Mouse (Mus musculus): Measurements from ENCODE around the gene Mtcl1.

The Mtcl1 gene

GRCm38 (mm10) chr17:66449460-66450341 lies at the start of gene Mtcl1:
TSS of gene Mtcl1 (minus strand) at chr17:66449750.
- DNase-seq (ENCODE audit: low spot score in 2 of 2) = peak; percentile 93

GRCm38 (mm10) chr17:66498598-66498997 lies 49.0 kb upstream of the Mtcl1 start:
- no peak for DNase-seq (ENCODE audit: low spot score in 2 of 2)

- DNase-seq (ENCODE audit: low spot score in 2 of 2) = no peak
These were observed 47.0 kb upstream of the Mtcl1 start for GRCm38 (mm10) chr17:66496589-66496988.

GRCm38 (mm10) chr17:66490022-66490601 lies 40.6 kb upstream of the Mtcl1 start:
- DNase-seq (ENCODE audit: low spot score in 2 of 2) = peak; percentile 78 to 81

- DNase-seq (ENCODE audit: low spot score in 2 of 2) = no peak
These were observed 37.0 kb upstream of the Mtcl1 start for GRCm38 (mm10) chr17:66486576-66486975.

- peak; percentile 77 to 85 for DNase-seq (ENCODE audit: low spot score in 2 of 2)
These were observed 36.2 kb upstream of the Mtcl1 start for GRCm38 (mm10) chr17:66485742-66486141.

- no peak for DNase-seq (ENCODE audit: low spot score in 2 of 2)
These were observed 35.4 kb upstream of the Mtcl1 start for GRCm38 (mm10) chr17:66484965-66485364.

GRCm38 (mm10) chr17:66483651-66484454 lies 34.3 kb upstream of the Mtcl1 start:
- no peak for DNase-seq (ENCODE audit: low spot score in 2 of 2)

GRCm38 (mm10) chr17:66481295-66481694 lies 31.7 kb upstream of the Mtcl1 start:
- DNase-seq (ENCODE audit: low spot score in 2 of 2) = no peak

GRCm38 (mm10) chr17:66480491-66481278 lies 31.1 kb upstream of the Mtcl1 start:
- no peak for DNase-seq (ENCODE audit: low spot score in 2 of 2)

- no peak for DNase-seq (ENCODE audit: low spot score in 2 of 2)
These were observed 30.4 kb upstream of the Mtcl1 start for GRCm38 (mm10) chr17:66479813-66480490.

- DNase-seq (ENCODE audit: low spot score in 2 of 2) = peak; percentile 77 to 83
These were observed 29.8 kb upstream of the Mtcl1 start for GRCm38 (mm10) chr17:66479311-66479710.

GRCm38 (mm10) chr17:66473205-66473604 lies 23.7 kb upstream of the Mtcl1 start:
- DNase-seq (ENCODE audit: low spot score in 2 of 2) = no peak

- DNase-seq (ENCODE audit: low spot score in 2 of 2) = no peak
These were observed 22.2 kb upstream of the Mtcl1 start for GRCm38 (mm10) chr17:66471775-66472174.

GRCm38 (mm10) chr17:66471252-66471651 lies 21.7 kb upstream of the Mtcl1 start:
- DNase-seq (ENCODE audit: low spot score in 2 of 2) = no peak

GRCm38 (mm10) chr17:66470020-66470419 lies 20.5 kb upstream of the Mtcl1 start:
- no peak for DNase-seq (ENCODE audit: low spot score in 2 of 2)

GRCm38 (mm10) chr17:66457278-66457677 lies 7.7 kb upstream of the Mtcl1 start:
- no peak for DNase-seq (ENCODE audit: low spot score in 2 of 2)

- DNase-seq (ENCODE audit: low spot score in 2 of 2) = peak; percentile 92 to 94
These were observed 1.6 kb upstream of the Mtcl1 start for GRCm38 (mm10) chr17:66451143-66451542.

GRCm38 (mm10) chr17:66450526-66451070 lies 1.0 kb upstream of the Mtcl1 start:
- no peak for DNase-seq (ENCODE audit: low spot score in 2 of 2)

All from right cerebral cortex, postnatal 10 days (tissue).